Mouse (Mus musculus) cerebellum, adult 11 months (tissue): ENCODE data around the gene Alkbh1.
"Not testable (repeated sequence)": the region's sequence is repeated elsewhere in the genome, so short reads cannot be mapped to it uniquely, and the experiment has no call there.

Source experiments
- DNase-seq: peaks from one replicate; pipeline ENCODE4 v3.0.0; 2022

The Alkbh1 gene

GRCm38 (mm10) chr12:87443700-87444122 is at the start of gene Alkbh1, which contains the start of gene Slirp:
TSS of gene Alkbh1 (minus strand) at chr12:87444017.
TSS of gene Slirp (plus strand) at chr12:87443896.
- DNase-seq: peak; percentile 87

DNA sequence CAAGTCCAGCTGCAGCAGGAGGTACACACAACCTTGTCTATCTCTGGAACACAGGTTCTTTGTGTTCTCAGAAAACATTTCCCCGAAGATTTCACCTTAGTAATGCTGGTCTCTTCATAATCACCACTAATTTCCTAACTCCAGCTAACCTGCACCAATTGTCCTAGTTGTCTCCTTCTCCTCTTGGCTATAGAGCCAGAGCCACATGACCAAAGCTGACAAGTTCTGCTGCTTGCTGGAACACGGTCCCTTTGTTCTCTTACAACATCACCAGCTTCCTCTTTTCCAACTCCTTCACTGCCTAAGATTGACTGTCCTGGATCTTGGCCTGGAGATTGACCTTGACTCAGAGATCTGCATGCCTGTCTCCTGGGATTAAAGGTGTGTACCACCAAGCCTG is 44.9 kb upstream of the Alkbh1 start:
- DNase-seq: not testable (repeated sequence)

DNA sequence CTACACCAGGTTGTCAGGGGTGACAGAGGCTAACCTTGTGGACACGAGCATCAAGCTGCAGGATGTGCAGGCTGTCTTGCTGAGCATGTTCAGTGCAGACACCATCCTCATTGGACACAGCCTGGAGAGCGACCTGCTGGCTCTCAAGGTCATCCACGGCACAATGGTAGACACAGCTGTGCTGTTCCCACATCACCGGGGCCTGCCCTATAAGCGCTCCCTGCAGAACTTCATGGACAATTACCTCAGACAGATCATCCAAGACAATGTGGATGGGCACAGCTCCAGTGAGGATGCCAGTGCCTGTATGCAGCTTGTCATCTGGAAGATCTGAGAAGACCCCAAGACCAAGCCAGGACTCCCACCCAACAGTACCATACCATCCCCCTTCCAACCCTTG is 38.7 kb upstream of the Alkbh1 start:
- DNase-seq: not testable (repeated sequence)

DNA sequence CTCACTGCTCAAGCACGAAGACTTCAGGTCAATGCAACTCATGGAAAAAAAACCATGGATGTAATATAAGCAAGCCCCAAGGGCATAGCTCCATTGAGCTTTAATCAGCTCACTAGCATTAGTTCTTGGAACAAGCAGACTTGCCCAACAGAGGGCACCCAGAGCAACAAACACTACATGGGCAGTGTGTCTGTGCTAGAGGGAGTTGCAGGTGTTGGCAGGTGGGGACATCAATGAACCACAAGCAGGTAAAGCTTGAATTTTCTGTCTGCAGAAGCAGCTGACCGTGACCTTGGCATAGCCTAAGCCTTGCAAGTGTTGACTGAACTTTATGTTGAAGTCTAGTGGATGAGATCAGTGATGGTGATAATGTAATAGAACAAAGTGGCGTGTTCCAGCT is 30.9 kb upstream of the Alkbh1 start:
- no peak for DNase-seq

DNA sequence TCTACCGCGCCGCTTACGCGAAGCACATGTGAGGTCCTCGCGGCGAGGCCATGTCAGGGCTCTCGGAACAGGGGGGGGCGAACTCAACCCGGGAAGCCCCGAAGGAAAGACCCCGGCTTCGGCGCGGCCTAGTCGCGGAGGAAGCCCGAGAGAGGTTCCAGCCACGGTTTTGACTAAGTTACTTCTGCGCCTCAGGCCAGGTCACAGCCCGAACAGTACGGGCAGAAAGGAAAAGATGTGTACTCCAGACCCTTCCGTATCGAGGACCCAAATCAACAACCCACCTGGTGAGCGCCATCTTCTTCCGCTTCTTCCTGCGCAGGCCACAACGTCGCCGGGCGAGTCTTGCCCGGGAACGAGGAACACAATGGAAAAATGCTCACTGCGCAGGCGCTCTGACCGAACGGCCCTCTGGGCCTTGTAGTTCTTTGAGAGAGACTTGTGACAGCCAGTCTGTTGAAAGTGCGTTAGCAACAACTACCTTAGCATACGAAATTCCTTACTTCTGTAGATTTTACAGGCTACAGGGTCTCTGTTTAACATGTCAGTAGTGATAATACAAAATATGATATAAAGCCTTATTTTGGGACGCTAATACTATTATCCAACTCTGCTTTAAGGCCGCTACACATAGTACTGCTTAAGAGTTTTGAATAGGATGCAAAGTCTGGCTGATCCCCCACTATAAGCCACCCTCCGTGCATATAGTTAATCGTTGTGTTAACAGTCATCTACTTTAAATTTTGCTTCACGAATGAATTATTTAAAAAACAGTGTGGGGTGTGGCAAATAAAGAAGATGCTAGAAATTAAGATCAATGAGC is 28.4 kb upstream of the Alkbh1 start, which contains the start of gene Snw1:
TSS of gene Snw1 (minus strand) at position 311 of the 823 bp plus-strand sequence.
- peak; percentile 91 for DNase-seq

- DNase-seq: no peak
Measured at GRCm38 (mm10) chr12:87471421-87471963, 27.7 kb upstream of the Alkbh1 start.

DNA sequence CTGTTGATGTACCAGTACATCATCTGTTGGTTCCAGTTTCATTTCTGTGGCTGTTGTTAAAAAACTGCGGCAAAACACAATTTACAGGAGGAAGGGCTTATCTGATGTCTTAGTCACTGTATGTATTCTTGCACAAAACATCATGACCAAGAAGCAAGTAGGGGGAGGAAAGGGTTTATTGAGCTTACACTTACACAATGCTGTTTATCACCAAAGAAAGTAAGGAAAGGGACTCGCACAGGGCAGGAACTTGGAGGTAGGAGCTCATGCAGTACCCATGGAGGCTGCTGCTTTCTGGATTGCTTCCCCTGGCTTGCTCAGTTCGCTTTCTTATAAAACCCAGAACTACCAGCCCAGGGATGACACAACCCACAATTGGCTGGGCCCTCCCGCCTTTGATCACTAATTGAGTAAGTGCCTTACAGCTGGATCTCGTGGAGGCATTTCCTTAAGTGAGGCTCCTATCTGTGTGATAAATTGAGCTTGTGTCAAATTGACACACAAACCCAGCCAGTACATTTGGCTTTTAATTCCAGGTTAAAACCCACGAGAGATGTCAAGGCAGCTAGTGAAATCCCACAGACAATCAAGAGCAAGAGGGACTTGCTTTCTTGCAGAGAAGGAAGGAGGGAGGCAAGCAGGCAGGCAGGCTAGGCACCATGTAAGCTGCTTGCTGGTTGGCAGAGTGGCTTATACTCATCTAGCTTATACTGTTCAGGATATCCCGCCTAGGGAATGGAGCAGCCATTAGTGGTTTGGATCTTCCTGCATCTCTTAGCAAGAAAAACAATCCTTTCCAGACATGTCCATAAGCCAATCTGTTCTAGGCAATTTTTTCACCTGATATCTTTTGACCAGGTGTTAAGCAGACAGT is 26.7 kb upstream of the Alkbh1 start:
- no peak for DNase-seq

DNA sequence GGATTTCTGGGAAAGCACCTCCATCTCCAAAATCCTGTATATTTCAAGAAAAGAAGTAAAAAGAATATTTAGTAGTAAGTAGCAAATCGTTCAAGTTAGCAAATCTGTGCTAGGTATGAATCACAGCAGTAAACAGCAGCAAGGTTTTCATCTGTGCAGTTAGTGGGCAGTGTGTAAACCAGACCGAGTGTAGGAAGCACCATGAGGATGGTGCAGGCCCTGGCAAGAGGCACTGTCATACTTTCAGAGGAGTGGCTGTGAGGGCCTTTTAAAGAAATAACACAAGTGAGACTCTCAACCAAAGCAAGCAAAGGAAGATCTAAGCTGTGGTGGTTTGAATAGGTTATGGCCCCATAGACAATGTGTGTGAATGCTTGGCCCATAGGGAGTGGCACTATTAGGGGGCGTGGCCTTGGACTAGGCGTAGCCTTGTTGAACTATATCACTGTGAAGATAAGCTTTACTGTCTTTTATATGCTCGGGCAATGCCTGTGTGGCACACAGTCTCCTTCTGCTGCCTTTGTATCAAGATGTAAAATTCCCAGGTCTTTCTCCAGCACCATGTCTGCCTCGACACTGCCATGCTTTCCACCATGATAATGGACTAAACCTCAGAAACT is 21.0 kb upstream of the Alkbh1 start:
- DNase-seq: no peak

DNA sequence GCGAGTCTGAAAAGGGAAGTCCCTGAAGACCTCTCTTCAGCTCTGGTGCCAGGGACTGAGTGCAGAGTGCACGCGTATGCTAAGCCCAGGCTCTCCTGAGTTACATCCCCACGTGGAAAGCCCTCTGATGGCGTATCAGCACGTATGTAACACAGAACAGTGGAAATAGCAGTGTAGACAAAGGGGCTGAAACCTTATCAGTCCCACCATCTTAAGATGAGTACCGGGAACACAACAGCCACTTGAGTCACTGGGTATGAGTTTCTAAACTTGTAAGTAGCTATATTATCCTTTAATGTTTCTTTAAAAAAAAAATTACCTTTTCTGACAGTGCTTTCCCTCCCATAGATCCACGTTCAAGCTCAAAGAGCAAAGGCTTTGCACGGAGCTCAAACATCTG is 5.6 kb upstream of the Alkbh1 start:
- no peak for DNase-seq

DNA sequence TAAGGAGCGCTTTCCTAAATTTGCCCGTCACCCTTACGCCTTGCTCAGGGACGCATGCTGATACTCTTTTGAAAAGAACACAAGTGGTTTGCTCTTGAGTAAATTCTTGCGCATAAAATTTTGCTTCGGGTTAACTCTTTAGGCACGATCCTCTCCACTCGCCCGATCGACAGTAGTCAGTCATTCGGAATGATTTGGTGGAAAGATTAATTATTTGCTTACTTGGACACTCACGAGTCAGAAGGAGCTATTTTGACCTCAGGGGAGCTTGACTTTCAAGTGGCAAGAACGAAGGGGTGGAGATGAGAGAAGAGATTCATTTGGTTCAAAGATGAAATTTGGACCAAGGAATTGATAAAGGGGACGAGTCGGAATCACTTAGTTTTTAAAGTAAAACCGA is 394 bp upstream of the Alkbh1 start:
- DNase-seq: no peak

GRCm38 (mm10) chr12:87443115-87443699 is 610 bp downstream of the Alkbh1 start:
- no peak for DNase-seq

DNA sequence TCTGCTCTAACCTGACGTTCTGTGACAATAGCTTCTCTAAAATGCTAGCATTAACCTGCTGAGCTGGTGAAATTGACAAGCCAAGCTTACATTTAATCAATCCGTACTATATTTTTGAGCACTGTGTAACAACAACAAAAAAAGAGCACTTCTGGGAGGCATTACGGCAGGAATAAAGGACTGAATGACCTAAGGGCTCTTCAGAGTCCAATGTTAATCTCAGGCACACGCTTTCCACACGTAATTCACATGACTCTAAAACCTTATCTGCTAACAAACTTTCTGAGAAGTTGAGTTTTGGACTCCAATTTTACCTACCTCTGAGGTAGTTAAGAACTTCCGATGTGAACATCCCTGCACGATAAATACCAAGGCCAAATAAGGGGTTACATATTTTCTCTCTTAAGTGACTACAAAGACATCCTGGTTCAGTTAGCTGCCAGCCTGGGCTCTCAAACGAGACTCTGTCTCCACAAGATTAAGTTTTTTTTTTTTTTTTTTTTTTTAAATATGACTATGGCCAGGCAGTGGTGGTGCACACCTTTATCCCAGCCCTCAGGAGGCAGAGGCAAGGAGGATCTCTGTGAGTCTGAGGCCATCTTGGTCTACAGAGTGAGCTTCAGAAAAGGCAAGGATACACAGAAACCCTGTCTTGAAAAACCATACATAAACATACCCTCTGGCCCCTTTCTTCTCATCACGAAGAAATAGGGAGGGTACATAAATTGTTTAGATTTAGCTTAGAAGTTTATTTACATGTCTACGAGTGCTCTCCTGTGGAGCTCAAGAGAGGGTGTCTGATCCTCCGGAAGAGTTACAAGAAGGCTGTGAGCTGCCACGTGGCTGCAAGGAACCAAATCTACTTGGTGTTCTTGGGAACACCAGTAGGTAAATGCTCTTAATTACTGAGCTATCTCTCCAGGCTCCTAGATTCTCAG is 1.4 kb downstream of the Alkbh1 start:
- DNase-seq: no peak

- no peak for DNase-seq
Measured at GRCm38 (mm10) chr12:87428885-87429284, 14.9 kb downstream of the Alkbh1 start.

GRCm38 (mm10) chr12:87428295-87428694 is 15.5 kb downstream of the Alkbh1 start:
- no peak for DNase-seq

- no peak for DNase-seq
Measured at GRCm38 (mm10) chr12:87426354-87427031, 17.3 kb downstream of the Alkbh1 start.

- DNase-seq: no peak
Measured at GRCm38 (mm10) chr12:87424516-87424915, 19.3 kb downstream of the Alkbh1 start.

GRCm38 (mm10) chr12:87423700-87424099 is 20.1 kb downstream of the Alkbh1 start:
- DNase-seq: no peak

DNA sequence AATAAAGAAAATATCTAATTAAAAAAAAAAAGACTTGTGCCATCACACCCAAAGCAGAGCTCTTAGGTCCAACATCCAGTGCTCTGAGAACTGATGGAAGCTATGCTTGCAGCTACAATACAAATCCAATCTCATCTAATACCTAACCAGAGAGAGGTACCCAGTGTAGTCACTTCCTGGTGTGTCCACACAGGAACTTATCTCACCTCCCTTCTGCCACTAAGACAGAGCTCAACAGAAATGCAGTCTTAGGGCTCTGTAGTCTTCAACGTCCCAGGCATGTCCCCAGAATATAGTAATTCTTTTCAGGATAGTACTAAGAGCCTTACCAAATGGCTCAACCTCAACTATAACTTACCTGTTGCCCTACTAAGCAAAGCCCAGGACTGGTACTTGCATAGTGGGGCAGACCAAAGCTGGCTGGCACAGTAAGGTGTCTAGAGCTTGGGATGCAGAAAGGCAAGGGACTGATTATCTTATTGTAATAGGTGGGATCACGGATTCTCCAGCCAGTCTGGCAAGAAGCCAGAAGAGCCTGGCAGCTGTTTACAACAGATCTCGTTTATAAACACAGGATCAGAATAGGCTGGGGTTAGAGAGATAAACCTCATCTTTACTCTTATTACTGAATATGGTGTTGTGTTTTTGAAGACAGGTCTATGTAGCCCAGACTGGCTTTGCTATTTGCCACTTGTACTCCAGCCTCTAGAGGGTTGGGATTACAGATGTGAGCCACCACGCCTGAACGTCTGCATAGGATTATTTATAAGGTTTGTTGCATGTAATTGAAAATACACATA is 21.9 kb downstream of the Alkbh1 start:
- no peak for DNase-seq

GRCm38 (mm10) chr12:87419974-87420485 is 23.8 kb downstream of the Alkbh1 start:
- DNase-seq: no peak

- no peak for DNase-seq
Measured at GRCm38 (mm10) chr12:87418921-87419320, 24.9 kb downstream of the Alkbh1 start.
